Mouse (Mus musculus) left cerebral cortex, postnatal 14 days (tissue): ENCODE results near the gene Senp1. TPM values are rescaled to one million over a fixed set of nuclear protein-coding genes. Genes with fewer than 3 reads are reported as not detected.

ENCODE experiments used
- DNase-seq, 2 experiments: peaks; one replicate each; pipeline ENCODE4 v3.0.0; 2021 to 2022; ENCODE audit warnings: low spot score in 2 of 2, mixed read lengths in 1 of 2
- intact Hi-C: fragments of 180-260 bp; cut with DNase I; formaldehyde crosslinking; loops from one replicate; pipeline ENCODE4 v1.15.1; 2025
- total RNA-seq, 2 experiments: library from RNA; stranded (reverse); gene quantifications; 2 replicates each; pipeline ENCODE4 v1.2.3; 2021

Gene Senp1
- total RNA-seq, 2 experiments from 2014 or later, result 11.8 to 13.7 TPM

DNA sequence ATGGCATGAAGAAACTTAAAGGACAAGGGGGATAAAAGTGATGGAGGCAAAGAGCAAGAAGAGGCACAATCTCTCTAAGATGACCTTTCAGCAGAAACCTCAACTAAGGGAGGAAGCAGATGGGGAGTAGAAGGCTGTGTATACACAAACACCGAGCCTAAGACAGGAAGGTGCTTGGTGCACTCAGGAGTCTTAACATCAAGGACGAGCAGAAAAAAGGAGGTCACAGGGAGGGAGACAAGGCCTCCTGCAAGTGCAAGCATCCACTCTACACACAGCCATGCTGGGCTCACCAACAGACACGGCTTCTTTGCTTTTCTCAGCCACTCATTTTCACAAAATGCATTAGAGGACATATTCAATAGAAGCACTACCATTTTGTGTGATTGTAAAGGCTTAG lies 26.1 kb downstream of the Senp1 start:
- no peak for DNase-seq
- intact Hi-C loops, result no loop called here

DNA sequence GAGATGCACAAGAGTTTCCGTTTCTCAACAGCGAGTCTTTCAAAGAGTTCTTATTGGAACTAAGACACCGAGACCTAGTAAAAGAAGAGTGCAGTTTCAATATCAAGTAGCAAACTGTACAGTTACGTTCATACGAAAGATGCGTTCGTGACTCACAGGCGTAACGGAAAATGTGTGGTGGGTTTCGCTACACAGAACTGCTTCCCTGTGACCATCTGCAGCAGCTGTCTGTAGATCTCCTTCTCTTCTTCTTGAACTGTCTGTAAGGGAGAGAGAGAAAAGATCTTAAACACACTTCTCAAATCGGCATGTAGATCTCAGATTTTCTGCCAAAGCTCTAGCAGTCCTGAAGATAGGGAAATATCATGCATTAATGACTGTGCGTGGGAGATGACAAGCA lies 26.9 kb downstream of the Senp1 start:
- intact Hi-C loops, result no loop called here
- no peak for DNase-seq

DNA sequence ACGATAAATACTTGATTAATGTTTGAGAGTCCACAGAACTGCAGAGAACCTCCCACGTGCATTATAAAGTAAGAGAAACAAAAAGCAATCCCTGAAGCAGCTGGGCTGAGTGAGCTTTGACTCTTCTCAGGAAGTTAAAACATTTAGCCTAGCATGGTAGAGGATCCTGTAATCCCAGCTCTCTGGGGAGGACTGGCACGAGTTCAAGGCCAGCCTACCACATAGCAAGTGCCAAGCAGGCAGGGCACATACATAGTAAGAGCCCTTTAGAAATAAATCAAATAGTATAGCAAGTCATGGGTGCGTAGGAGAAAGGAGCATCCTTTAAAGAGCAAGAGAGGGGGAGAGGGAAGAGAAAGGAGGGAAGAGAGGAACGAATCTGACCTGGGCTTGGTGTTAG lies 27.7 kb downstream of the Senp1 start:
- intact Hi-C loops, result no loop called here

DNA sequence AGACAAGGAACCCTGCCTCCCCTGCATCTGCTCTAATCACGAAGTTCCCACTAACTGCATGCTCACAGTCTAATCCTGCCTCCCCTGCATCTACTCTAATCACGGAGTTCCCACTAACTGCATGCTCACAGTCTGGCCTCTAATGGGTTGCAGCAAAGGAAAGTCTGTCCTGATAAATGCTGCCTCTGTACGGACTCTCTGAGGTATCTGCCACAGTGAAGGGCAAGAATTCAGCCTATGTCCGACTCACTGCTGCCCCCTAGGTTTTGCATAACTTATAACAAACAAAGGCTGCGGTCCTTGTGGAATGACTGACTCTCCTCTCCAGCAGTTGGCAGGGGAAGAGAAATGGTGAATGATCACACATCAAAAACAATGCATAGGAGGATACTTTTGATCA lies 38.3 kb downstream of the Senp1 start:
- intact Hi-C loops, result no loop called here
- peak; percentile 24 to 29 for DNase-seq

More for the DNA sequence above, 27.7 kb downstream of the Senp1 start:
- no peak for DNase-seq

DNA sequence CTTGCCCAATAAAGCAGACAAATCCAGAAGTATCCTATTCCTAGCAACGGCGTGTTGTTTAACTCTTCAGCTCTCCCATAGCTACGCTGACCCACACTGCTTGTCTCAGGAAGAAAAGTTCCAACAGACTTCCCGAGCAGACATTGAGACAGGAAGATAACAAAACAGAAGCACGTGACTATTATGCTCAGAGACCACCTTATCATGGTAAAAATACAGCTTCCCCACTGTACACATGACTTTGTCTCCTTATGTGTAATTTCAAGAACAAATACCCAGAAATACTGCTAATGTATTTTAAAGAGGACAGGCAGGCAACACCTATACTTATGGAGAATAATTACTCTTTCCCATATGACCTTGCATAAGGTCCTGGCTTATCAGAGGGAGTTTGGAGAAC lies 41.9 kb downstream of the Senp1 start:
- intact Hi-C loops, result no loop called here

DNA sequence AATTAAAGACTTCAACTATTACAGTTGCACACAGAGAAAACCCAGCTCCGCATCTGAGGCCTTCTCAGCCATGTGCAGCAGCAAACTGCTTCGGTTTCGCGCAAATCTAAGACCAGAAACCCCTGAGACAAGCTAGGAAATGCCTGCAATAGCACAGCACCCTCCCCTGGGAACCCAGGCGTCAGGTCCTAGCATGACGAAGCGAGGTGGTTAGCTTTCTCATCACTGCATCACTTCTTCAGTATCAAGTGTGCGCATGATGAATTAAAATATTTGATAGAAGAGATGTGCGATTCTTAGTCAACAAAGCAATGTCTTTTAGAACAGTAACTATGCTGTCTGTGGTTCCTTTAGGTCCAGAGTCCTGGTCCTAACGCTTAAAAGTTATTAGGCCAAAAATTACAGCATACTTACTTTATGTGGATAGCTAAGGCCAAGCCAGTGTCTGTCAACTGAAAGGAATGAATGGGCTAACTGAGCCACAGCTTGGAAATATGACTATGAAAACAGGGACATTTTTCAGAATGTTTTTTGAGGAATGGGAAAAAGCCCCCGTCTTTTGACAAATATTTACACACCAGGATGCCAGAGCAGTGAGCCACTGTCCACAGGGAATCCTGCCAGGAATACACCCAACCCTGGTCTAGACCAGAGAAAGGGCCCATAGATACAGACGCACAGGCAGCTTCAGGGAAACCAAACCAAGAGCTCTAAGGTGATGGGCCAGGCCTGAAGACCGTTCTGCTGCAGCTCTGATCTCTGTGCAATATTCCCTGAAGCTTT lies 44.4 kb downstream of the Senp1 start:
- intact Hi-C loops, result no loop called here
- DNase-seq, result no peak

More for the DNA sequence above, 41.9 kb downstream of the Senp1 start:
- no peak for DNase-seq

DNA sequence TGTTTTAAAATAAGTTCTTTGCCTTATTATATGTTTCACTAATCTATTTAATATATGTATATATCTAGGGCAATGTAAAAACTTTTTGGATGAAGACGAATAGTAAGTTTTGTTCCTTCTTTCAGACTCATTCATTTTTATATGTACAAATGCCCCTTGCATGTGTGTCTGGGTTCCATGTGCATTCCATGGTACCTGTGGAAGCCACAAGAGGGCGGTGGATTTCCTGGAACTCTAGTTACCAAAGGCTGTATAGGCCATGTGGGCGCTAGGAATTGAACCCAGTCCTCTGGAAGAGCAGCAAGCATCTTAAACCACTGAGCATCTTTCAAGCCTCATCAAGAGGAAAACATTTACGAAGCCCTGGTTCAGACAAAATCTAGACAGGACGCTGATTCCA lies 49.2 kb downstream of the Senp1 start:
- intact Hi-C loops, result no loop called here
- DNase-seq, result no peak

DNA sequence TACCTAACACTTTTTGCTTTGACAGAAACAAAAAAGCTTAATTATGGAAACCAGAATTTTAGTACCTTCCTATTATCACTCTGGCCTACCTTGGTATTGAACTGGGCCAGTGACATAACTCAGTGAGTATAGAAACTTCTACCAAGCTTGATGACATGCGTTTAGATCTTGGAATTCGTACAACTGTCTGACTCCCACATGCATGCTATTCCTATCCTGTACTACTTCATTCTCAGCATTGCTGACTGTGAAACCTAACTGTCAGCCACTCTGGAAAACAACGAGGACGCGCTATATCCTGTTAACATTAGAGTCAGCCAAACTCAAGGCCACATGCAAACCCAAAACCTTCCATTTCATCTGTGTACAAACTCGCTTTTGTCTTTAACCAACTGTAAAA lies 49.6 kb downstream of the Senp1 start:
- intact Hi-C loops, result no loop called here
- DNase-seq, result peak; percentile 12 to 54

DNA sequence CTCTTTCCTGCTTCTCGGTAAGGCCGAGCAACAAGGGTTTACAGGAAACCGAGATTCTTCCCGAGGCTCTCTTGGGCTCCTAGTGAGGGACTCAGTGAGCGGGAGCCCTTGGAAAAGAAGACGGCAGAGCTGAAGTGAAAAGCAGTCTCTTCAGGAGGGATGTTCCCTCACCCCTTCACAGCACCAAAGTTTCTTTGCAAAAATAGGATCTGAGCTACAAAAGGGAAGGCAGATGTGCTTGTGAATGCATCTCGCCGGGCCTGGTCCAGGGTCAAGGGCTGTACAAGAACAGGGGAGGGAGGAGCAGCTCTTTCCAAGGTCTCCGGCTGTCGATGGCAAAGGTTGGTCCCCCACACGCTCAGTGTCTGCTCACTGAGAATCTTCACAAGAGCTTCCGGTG lies 51.0 kb downstream of the Senp1 start:
- intact Hi-C loops, result no loop called here
- DNase-seq, result no peak

DNA sequence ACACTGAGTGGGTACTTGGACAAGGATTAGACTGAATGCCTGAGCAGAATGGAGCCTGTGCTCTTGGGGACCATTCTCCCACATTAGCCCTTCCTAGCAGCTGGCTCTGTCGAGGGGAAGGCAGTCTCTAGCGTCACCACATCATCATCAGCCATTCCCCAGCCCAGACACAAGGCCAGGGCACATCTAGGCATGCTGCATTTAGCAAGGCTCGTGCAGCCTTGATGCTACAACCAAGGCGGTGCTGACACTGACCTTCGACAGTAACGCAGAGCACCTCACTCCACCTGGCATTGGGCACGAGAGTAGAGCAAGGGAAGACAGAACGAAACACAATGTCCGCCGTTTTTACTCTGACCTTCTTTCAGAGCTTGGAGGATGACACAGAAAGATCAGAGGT lies 53.9 kb downstream of the Senp1 start:
- no peak for DNase-seq

DNA sequence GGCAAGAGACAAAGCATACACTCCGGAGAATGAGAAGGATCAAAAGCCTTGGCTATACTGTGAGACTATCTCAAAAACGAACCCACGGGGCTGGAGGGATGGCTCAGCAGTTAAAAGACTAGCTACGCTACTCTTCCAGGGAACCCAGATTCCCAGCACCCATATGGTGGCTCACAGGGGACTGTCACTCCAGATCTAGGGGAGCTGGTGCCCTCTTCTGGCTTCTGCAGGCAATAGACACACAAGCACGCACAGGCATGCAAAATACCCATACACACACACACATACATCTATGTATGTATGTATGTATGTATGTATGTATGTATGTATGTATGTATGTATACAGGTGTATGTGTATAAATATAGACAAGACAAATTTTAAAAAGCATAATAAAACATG lies 57.0 kb downstream of the Senp1 start:
- DNase-seq, result no peak
- intact Hi-C loops, result no loop called here

More for the DNA sequence above, 53.9 kb downstream of the Senp1 start:
- intact Hi-C loops, result no loop called here

DNA sequence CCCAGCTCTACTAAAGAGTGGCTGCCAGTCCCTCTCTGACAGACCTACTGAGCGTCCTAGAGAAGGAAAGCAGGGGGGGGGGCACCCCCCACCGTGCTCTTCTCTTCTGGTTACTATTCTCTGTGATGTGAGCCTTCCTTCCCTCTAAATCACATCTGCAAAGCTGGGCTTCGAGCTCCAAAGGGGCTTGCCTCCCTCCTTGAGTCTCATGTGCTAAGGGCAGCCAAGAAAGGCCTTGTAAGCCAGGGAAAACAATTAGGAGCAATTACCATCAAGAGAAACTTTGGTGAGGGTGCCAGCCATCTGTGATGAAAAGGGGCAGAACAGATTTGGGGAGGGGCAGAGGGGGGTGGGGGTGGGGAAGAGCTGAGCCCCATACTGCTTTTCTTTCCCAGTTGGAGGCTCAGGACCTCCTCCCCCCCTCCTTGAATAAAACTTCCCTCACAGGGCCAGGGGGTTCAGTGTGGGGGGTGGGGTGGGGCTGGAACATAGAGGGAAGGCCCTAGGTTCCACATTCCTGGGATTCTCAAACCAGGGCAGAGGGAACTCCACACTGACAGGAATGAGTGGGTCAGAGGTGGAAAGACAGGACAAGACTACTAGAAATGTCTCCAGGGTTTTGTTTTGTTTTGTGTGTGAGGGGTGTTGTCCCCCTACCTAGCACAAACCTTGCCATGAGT lies 58.3 kb downstream of the Senp1 start:
- DNase-seq, result no peak
- intact Hi-C loops, result no loop called here

DNA sequence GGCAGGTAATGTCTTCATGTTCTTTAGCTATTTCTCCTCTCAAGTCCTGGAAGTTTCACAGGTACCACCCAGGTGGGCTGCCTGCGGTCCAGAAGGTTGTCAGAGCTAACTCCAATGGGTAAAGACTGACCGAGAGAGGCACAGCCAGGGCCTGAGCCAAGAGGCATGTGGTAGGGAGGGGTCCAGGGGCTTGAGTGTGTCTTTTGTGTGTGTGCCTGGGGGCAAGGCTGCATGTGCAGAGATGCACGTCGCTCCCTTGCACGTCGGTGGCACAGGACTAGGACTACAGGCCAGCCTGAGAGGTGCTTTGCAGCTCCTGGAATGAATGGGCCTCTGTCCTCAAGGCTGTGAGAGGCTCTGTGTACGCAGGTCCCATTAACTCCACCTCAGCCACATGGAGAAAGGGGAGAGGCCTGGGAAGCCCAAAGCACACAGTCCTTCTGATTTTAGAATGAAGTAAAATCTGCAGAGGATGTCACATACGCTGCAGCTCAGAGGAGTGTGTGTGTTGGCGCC lies 60.3 kb downstream of the Senp1 start:
- no peak for DNase-seq
- intact Hi-C loops, result no loop called here

DNA sequence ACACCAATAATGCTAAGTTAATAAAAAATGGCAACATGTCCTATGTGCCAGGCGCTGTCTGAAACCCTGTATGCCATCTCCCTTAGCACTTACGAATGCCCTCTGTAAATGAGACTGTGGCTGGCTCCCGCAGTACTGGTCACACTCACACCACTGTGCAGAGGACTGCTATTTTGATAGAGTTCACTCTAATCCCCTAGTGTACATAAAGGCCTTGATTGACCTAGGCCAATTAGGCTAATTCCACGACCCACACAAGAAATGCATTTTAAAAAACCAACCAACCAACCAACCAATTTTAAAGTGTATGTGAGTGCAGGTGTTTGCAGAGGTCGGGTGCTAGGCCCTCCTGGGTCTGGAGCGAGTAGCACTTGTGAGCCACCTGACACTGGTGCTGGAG lies 63.7 kb downstream of the Senp1 start:
- DNase-seq, result no peak
- intact Hi-C loops, result no loop called here

DNA sequence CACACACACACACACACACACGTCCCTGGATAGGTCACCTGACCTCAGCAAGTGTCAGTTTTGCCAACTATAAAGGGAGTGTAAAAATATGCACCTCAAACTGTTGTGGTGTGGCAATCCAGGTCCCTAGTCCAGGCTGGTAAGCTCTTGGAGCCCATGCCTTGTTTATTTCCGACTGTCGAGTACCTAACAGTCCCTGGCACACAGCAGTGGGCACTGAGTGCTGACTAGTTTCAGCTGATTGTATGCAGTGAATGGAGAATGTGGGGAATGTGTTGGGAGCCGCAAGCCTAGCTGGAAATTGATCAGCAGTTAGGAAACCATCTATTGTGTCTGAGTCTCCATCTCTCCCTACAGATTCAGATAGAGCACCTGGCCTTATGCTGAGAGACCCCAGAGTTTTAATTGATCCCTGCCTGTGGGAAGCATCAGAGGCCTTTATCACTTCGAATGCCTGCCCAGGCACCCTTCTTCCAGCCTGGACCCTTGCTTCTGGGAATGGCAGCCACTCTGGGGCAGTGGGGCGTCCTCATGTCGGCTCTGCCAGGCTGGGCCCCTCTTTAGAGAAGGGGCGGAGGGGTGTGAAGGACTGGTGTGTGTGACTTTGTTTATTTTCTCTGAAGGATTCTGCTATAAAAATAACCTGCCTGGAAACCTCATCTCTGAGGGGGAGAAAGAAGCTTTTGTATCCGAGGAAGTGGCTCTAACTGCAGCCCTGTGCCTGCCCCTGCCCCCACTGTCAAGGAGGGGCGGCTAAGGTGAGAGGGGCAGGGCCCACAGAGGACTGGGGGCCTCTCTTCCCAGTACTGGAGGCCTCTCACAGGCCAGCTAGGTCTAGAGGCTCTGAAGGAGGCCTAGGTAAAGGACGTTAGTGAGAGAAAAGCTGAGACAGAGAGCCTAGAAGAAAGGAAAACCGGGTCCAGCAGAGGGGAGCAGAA lies 66.3 kb downstream of the Senp1 start:
- intact Hi-C loops, result no loop called here
- DNase-seq, result no peak

DNA sequence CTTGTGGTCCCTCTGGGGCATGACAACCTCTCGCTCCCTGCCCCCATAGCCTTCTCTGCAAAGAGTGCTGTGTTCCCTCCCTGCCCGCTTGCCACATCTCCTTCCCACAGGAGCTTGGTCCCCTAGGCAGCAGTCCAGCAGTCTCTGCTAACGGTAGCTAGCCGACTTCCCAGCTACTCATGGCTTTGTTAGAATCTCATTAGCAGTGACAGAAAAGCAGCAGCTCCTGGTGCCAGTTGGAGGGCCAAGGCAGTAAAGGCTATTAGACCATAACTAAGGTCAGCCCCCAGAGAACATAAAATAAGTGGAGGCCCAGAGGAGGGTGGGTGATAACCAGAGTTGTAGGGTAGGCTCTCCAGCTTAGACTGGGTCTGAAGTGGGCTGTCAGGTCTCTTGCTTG lies 67.9 kb downstream of the Senp1 start:
- intact Hi-C loops, result no loop called here
- peak in 1 of 2 experiments; percentile 35 for DNase-seq

DNA sequence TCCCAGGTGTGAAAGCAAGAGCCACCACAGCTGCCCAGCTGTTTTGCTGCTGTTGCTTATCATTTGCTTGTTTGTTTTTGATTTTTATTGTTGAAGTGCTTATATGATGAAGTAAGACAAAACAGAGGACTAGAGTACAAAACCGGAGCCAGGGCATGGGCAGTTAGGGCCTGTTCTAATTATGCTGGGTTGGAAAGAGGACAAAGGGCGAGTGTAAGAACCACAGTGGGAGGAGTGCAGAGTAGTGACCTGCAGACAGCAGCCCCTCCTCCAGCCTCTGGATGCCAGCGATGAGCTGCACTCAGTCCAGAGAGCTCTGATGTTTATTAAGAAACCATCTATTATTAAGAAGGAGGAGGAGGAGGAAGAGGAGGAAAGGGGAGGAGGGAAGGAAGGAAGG lies 70.4 kb downstream of the Senp1 start:
- DNase-seq, result no peak
- intact Hi-C loops, result no loop called here

DNA sequence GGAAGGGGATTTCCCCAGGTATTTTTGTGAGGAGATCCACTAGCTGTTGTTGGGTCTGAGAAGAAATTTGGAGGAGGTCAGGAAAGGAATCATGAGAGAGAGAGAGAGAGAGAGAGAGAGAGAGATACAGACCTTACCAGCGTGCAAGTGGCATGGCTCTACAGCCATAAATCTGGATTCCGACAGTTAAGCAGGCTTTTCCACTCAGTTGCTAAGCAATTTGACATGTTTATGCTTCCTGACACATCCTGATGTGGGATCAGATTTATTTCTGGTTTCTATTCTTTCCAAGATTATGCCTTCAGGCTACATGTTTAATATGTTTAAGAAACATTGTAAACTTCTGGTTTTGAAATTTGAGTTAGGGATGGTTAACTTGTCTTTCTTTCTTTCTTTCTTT lies 71.7 kb downstream of the Senp1 start:
- intact Hi-C loops, result no loop called here

DNA sequence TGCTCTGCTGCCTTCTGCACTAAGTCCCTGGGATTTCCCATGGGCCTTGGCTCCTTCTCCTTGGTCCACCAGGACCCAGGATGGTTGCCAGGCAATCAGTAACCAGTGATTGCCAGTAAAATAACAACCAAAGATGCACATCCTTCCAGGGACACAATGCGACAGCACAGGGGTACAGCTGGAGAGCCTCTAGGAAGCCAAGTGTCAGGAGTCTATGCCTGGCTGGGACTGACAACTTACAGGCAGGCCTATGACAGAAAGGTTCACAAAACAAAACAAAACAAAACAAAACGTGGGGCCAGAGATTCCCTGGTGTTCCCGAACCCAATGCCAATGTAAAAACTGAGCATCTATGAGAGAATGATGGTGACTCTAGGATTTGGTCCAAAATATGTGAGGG lies 74.5 kb downstream of the Senp1 start:
- no peak for DNase-seq
- intact Hi-C loops, result no loop called here

More for the DNA sequence above, 71.7 kb downstream of the Senp1 start:
- no peak for DNase-seq

DNA sequence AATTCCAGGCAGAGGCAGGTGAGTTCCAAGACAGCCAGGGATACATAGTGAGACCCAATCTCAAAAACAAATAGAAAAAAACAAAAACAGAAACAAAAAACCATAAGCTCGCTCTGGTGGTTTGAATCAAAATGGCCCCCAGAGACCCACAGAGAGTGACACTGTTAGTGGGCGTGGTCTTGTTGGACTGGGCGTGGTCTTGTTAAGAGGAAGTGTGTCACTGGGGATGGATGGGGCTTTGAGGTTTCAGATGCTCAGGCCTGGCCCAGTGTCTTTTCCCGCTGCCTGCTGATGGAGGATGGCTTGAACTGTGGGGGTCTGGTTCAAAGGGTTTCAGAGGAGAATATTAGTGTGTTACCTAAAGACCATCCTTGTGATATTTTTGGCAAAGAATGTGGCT lies 75.6 kb downstream of the Senp1 start:
- no peak for DNase-seq
- intact Hi-C loops, result no loop called here
